ENCODE assay signal across 30 mouse cellular contexts in genomic region chr6:82885441-82885840, GRCm38 (mm10). TPM values are rescaled to one million over a fixed set of nuclear protein-coding genes. Genes with fewer than 3 reads are reported as not detected.
DNase-seq lines count a peak whose midpoint lies in the region; ATAC-seq and TF ChIP-seq lines count a peak whose summit lies in the region.
"Had no signal": no experiment of that assay in that cellular context is flagged by ENCODE, and none has a peak within 500 bp of the region (broad histone marks: within the 10 kb centered on the region; RNA-seq: fewer than 3 reads in every experiment).

No protein-coding gene starts in this region.

- H3K9me3 ChIP-seq in heart, embryonic 12.5 days (replicated peaks), result no peaks in the 10 kb centered on the region
- H3K9me3 ChIP-seq in heart, embryonic 11.5 days (replicated peaks; ENCODE audit: control insufficient read depth, low read length), result no peaks in the 10 kb centered on the region
- H3K9me3 ChIP-seq: embryonic facial prominence, embryonic 12.5 days; embryonic facial prominence, embryonic 15.5 days; G1E had no signal

- ATAC-seq in heart, embryonic 12.5 days (ENCODE audit: insufficient number of reproducible peaks, low FRiP score), result no peak
- ATAC-seq in heart, embryonic 11.5 days (replicated peaks; ENCODE audit: insufficient number of reproducible peaks, low FRiP score, low TSS enrichment), result no peak
- ATAC-seq in monocyte, adult 5-6 weeks (replicated peaks; ENCODE audit: insufficient number of reproducible peaks, low FRiP score, low TSS enrichment, poor library complexity, severe bottlenecking), result no peak
- ATAC-seq: forebrain, embryonic 14.5 days; forebrain, postnatal 0 days; inflammation-experienced regulatory T-cells, adult 6 months; intestine, embryonic 16.5 days; Patski had no signal

- WGBS in heart, embryonic 12.5 days, result 80% methylated on average over 2 of the region's 2 CpGs
- 83% methylated on average over 2 of the region's 2 CpGs for WGBS in heart, embryonic 11.5 days (ENCODE audit: insufficient replicate concordance)

- H3K9ac ChIP-seq in heart, embryonic 12.5 days, result no peak overlapping the region
- no peak overlapping the region for H3K9ac ChIP-seq in heart, embryonic 11.5 days (ENCODE audit: low read depth, low read length)
- H3K9ac ChIP-seq: embryonic facial prominence, embryonic 12.5 days; embryonic facial prominence, embryonic 15.5 days; forebrain, postnatal 0 days; hindbrain, embryonic 14.5 days had no signal

- H3K27me3 ChIP-seq in heart, embryonic 12.5 days (replicated peaks), result no peaks in the 10 kb centered on the region
- no peaks in the 10 kb centered on the region for H3K27me3 ChIP-seq in heart, embryonic 11.5 days (ENCODE audit: control insufficient read depth, insufficient read depth, low read length)
- H3K27me3 ChIP-seq in myocyte (ENCODE audit: control insufficient read depth, insufficient read depth, insufficient read length), result no peaks in the 10 kb centered on the region
- H3K27me3 ChIP-seq: CH12.LX; embryonic facial prominence, embryonic 12.5 days; embryonic facial prominence, embryonic 15.5 days; Patski had no signal

- TF ChIP-seq POLR2A in myocyte (IDR thresholded peaks at IDR 0.05; ENCODE audit: insufficient read length, low read depth), result no peak

- H3K4me1 ChIP-seq in heart, embryonic 12.5 days (replicated peaks), result peaks cover 8% of the 10 kb centered on the region; the same call in 1 of the 2 replicates
- H3K4me1 ChIP-seq in heart, embryonic 11.5 days (ENCODE audit: control insufficient read depth, insufficient read depth, low read length), result peaks cover 8% of the 10 kb centered on the region; the same call in 1 of the 2 replicates
- H3K4me1 ChIP-seq: embryonic facial prominence, embryonic 12.5 days; embryonic facial prominence, embryonic 15.5 days had no signal

- no peak overlapping the region for H3K4me3 ChIP-seq in gastrocnemius, adult 2 months
- H3K4me3 ChIP-seq in heart, embryonic 12.5 days, result no peak overlapping the region
- no peak overlapping the region for H3K4me3 ChIP-seq in heart, embryonic 11.5 days (ENCODE audit: low read depth, low read length)
- no peak overlapping the region for H3K4me3 ChIP-seq in myocyte
- H3K4me3 ChIP-seq: embryonic facial prominence, embryonic 12.5 days; embryonic facial prominence, embryonic 15.5 days; heart, adult 2 months had no signal

- H3ac ChIP-seq in myocyte (ENCODE audit: control insufficient read depth, insufficient read length), result no peak overlapping the region

- H3K4me2 ChIP-seq in heart, embryonic 12.5 days, result no peak overlapping the region
- no peak overlapping the region for H3K4me2 ChIP-seq in heart, embryonic 11.5 days
- H3K4me2 ChIP-seq in myocyte (ENCODE audit: low read depth), result no peak overlapping the region
- H3K4me2 ChIP-seq: embryonic facial prominence, embryonic 12.5 days; embryonic facial prominence, embryonic 15.5 days; hindbrain, embryonic 14.5 days had no signal

- peak overlapping the region; percentile 93 for H3K27ac ChIP-seq in gastrocnemius, adult 2 months
- H3K27ac ChIP-seq in heart, embryonic 12.5 days (ENCODE audit: poor library complexity, severe bottlenecking), result peak overlapping the region; percentile 76; the same call in 1 of the 2 replicates
- H3K27ac ChIP-seq in heart, embryonic 11.5 days (ENCODE audit: low read depth, low read length), result no peak overlapping the region; the same call in 1 of the 2 replicates
- H3K27ac ChIP-seq: embryonic facial prominence, embryonic 12.5 days; embryonic facial prominence, embryonic 15.5 days; heart, adult 2 months; hindbrain, embryonic 14.5 days; hindbrain, postnatal 0 days had no signal

- TF ChIP-seq CTCF in gastrocnemius, adult 2 months (IDR thresholded peaks at IDR 0.05), result no peak

- peak; percentile 67 for DNase-seq in gastrocnemius, adult 2 months
- DNase-seq in gastrocnemius, postnatal 36 days, result no peak
- DNase-seq: adrenal gland, postnatal 10 days; adrenal gland, postnatal 36 days; B cell, adult 2 months; cerebellum, adult 18-20 months; cerebellum, adult 9-10 months; cerebellum, postnatal 14 days; forebrain, postnatal 0 days; heart, adult 2 months; heart, postnatal 14 days; heart, postnatal 4 days; kidney, adult 18-20 months; kidney, adult 9 months had no signal

- intact Hi-C loops in gastrocnemius, adult 2 months (cut with DNase I), result no loop called here
- intact Hi-C loops in gastrocnemius, postnatal 36 days (cut with DNase I), result loop anchor here (2.0 kb wide), 1 partner anchor 23 kb away; no protein-coding TSS in a partner anchor

- H3K36me3 ChIP-seq in heart, embryonic 12.5 days, result no peaks in the 10 kb centered on the region
- no peaks in the 10 kb centered on the region for H3K36me3 ChIP-seq in heart, embryonic 11.5 days (ENCODE audit: control insufficient read depth, insufficient read depth, low read length)
- no peaks in the 10 kb centered on the region for H3K36me3 ChIP-seq in myocyte (ENCODE audit: control insufficient read depth, insufficient read depth)
- H3K36me3 ChIP-seq: embryonic facial prominence, embryonic 12.5 days; embryonic facial prominence, embryonic 15.5 days; G1E had no signal

- H3K79me2 ChIP-seq in myocyte (ENCODE audit: control insufficient read depth, insufficient read depth), result no peaks in the 10 kb centered on the region

TF ChIP-seq in myocyte, 11 proteins besides CTCF, POLR2A, EP300 and RAD21:
- TF ChIP-seq USF1 (IDR thresholded peaks at IDR 0.05; ENCODE audit: low read depth) (no peak), TCF3 (IDR thresholded peaks at IDR 0.05; ENCODE audit: insufficient read length, low read depth) (no peak), REST (IDR thresholded peaks at IDR 0.05; ENCODE audit: insufficient read depth, insufficient read length) (no peak), CEBPB (IDR thresholded peaks at IDR 0.05; ENCODE audit: insufficient read depth, poor library complexity, severe bottlenecking) (no peak), E2F4 (IDR thresholded peaks at IDR 0.05; ENCODE audit: insufficient read depth) (no peak), MYOD1 (IDR thresholded peaks at IDR 0.05; ENCODE audit: control insufficient read depth in 1 of 3, insufficient read length in 2 of 3, low read depth in 2 of 3) (peak in 2 of 3 experiments; percentile 26 to 64), SRF (IDR thresholded peaks at IDR 0.05; ENCODE audit: control insufficient read depth, insufficient read length, low read depth) (no peak), POLR2AphosphoS2 (IDR thresholded peaks at IDR 0.05; ENCODE audit: insufficient read length, low read depth) (no peak), MYOG (IDR thresholded peaks at IDR 0.05; ENCODE audit: control insufficient read depth in 1 of 3, insufficient read depth in 1 of 3, insufficient read length in 2 of 3, low read depth in 2 of 3) (peak in 2 of 3 experiments; percentile 21 to 42)

RNA-seq across cellular contexts. Expression of gene Sema4f, which starts 54.1 kb away (rescaled TPM):
- under 1 TPM in 1 of 2 experiments, not detected in 1; 0.05 TPM for total RNA-seq in gastrocnemius, adult 2 months (2021)
- total RNA-seq in gastrocnemius, postnatal 36 days (2021), result under 1 TPM; 0.10 to 0.15 TPM
- polyA plus RNA-seq in heart, embryonic 12.5 days (2016; fragmentation: Nextera tagmentation; extraction: Ambion mirVana), result 0.26 and 0.37 TPM in 2 replicates
- 0.04 and 0.15 TPM in 2 replicates for polyA plus RNA-seq in heart, embryonic 11.5 days (2014; fragmentation: Nextera tagmentation; extraction: Ambion mirVana)
- polyA plus RNA-seq in myocyte (2012; fragmentation: generic; extraction: Trizol), result 0.54 TPM
- not detected in 3 replicates for total RNA-seq in monocyte, adult 5-6 weeks (2017)
- total RNA-seq: granulocyte monocyte progenitor cell, adult 5-6 weeks had no signal
- polyA plus RNA-seq: G1E; heart, embryonic 14.5 days had no signal
